Mouse (Mus musculus) midbrain, postnatal 0 days (tissue): Measurements from ENCODE around the gene Rnf130. TPM values are rescaled to one million over a fixed set of nuclear protein-coding genes. Genes with fewer than 3 reads are reported as not detected.

ENCODE experiments used
- ATAC-seq: fragments of 200-750 bp; cut with Nextera tagmentation; 2 replicates; pipeline ENCODE4 v1.8.0; 2017; ENCODE audit warnings: moderate number of reproducible peaks, mild to moderate bottlenecking, moderate TSS enrichment, moderate library complexity; ENCODE audit not compliant: low FRiP score
- DNase-seq: peaks from one replicate; pipeline ENCODE4 v3.0.0-alpha.2; 2015; ENCODE audit warnings: low spot score
- H3K27ac ChIP-seq: fragments of 300-500 bp; sonication (generic); 2 replicates; pipeline ENCODE4 v1.5.1; 2014; ENCODE audit warnings: low read depth, mild to moderate bottlenecking, low read length, mixed read lengths
- H3K27me3 ChIP-seq: fragments of 300-500 bp; sonication (generic); 2 replicates; pipeline ENCODE4 v1.6.1; 2014; ENCODE audit warnings: low read length, control low read depth, mixed read lengths; ENCODE audit not compliant: insufficient read depth
- H3K36me3 ChIP-seq: fragments of 300-500 bp; sonication (generic); 2 replicates; pipeline ENCODE4 v1.6.1; 2014; ENCODE audit warnings: low read length, control low read depth, mixed read lengths; ENCODE audit not compliant: insufficient read depth
- H3K4me1 ChIP-seq: fragments of 300-500 bp; sonication (generic); 2 replicates; pipeline ENCODE4 v1.6.1; 2014; ENCODE audit warnings: mild to moderate bottlenecking, control low read depth, antibody characterized with exemption, low read length, mixed read lengths; ENCODE audit not compliant: insufficient read depth
- H3K4me2 ChIP-seq: fragments of 300-500 bp; sonication (generic); 2 replicates; pipeline ENCODE4 v1.6.1; 2014; ENCODE audit warnings: low read depth, mild to moderate bottlenecking, low read length, mixed read lengths; ENCODE audit not compliant: poor library complexity, severe bottlenecking
- H3K4me3 ChIP-seq: fragments of 300-500 bp; sonication (generic); 2 replicates; pipeline ENCODE4 v1.5.1; 2014; ENCODE audit warnings: low read depth, mild to moderate bottlenecking, low read length, moderate library complexity
- H3K9ac ChIP-seq: fragments of 300-500 bp; sonication (generic); replicated peaks from 2 replicates; pipeline ENCODE4 v1.6.1; 2014; ENCODE audit warnings: mild to moderate bottlenecking, low read length, moderate library complexity, mixed read lengths; ENCODE audit not compliant: poor library complexity, severe bottlenecking
- H3K9me3 ChIP-seq: fragments of 300-500 bp; sonication (generic); 2 replicates; pipeline ENCODE4 v1.6.1; 2016; ENCODE audit warnings: low read length, control low read depth
- CTCF ChIP-seq: IDR thresholded peaks from 2 replicates; pipeline ENCODE4 v1.5.1; 2016; ENCODE audit warnings: antibody characterized with exemption, mild to moderate bottlenecking
- WGBS: fragments of 180-500 bp; shearing (Covaris S2); extraction: QIAGEN DNeasy Blood & Tissue Kit; methylation state at CpG from one replicate; pipeline ENCODE4 v1.1.7; 2014; 5-methylcytosine and 5-hydroxymethylcytosine counted together
- polyA plus RNA-seq: library from polyadenylated mRNA; unstranded; fragments of >200 nt; fragmentation: Nextera tagmentation; extraction: Ambion mirVana; gene quantifications from 2 replicates; pipeline ENCODE4 v1.2.1, GENCODE M21; 2015
- total RNA-seq: library from RNA; depleted of rRNA; stranded (reverse); fragments of >200 nt; gene quantifications from 2 replicates; pipeline ENCODE4 v1.2.3, GENCODE M21; 2014

The Rnf130 gene
- total and polyA plus RNA-seq, 2 experiments from 2014 or later, result 59.4 to 90.4 TPM

DNA sequence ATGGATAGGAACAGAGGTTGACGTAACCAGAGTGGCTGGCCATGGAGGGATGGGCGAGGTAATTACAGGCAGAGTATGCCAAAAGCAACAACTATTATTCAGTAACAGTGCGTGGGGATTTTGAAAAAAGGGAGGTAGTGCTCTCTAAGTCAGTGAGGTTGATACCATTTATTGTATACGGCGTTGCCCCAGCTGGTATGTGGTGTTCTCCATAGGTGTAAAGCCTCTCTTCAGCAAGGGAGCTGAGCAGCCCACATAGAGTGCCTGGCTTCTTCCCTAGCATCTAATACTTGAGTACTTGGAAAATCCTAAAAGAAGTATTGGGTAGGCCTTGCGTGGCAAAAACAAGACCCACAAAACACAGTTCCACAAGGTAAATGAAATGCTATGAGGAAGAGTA, 33.1 kb downstream of the Rnf130 start:
- Histone ChIP-seq H3K9me3 (no peaks in the 10 kb centered on the region), H3K36me3 (peaks cover 6% of the 10 kb centered on the region), H3K9ac (no peak overlapping the region), H3K27me3 (no peaks in the 10 kb centered on the region), H3K4me1 (no peaks in the 10 kb centered on the region), H3K27ac (no peak overlapping the region), H3K4me3 (no peak overlapping the region), H3K4me2 (no peak overlapping the region)
- TF ChIP-seq CTCF, result no peak
- no peak for DNase-seq
- no peak for ATAC-seq
- WGBS, result 92% methylated on average over 6 of the region's 6 CpGs

GRCm38 (mm10) chr11:50059045-50059444, 33.9 kb downstream of the Rnf130 start:
- Histone ChIP-seq H3K4me1 (no peaks in the 10 kb centered on the region), H3K27me3 (no peaks in the 10 kb centered on the region), H3K36me3 (peaks cover 5% of the 10 kb centered on the region), H3K9me3 (no peaks in the 10 kb centered on the region), H3K9ac (no peak overlapping the region), H3K4me3 (no peak overlapping the region), H3K27ac (no peak overlapping the region), H3K4me2 (no peak overlapping the region)
- TF ChIP-seq CTCF, result no peak
- no peak for DNase-seq
- WGBS, result 87% methylated on average over 6 of the region's 6 CpGs
- no peak for ATAC-seq

- Histone ChIP-seq H3K4me2 (no peak overlapping the region), H3K4me3 (no peak overlapping the region), H3K27me3 (no peaks in the 10 kb centered on the region), H3K36me3 (peaks cover 5% of the 10 kb centered on the region; the same call in 1 of the 2 replicates), H3K27ac (no peak overlapping the region), H3K9me3 (no peaks in the 10 kb centered on the region), H3K4me1 (no peaks in the 10 kb centered on the region), H3K9ac (no peak overlapping the region)
- TF ChIP-seq CTCF, result no peak
- ATAC-seq, result no peak
- 45% methylated on average over 7 of the region's 7 CpGs for WGBS
- DNase-seq, result peak; percentile 45
These were observed 37.0 kb downstream of the Rnf130 start for GRCm38 (mm10) chr11:50062116-50062515.

DNA sequence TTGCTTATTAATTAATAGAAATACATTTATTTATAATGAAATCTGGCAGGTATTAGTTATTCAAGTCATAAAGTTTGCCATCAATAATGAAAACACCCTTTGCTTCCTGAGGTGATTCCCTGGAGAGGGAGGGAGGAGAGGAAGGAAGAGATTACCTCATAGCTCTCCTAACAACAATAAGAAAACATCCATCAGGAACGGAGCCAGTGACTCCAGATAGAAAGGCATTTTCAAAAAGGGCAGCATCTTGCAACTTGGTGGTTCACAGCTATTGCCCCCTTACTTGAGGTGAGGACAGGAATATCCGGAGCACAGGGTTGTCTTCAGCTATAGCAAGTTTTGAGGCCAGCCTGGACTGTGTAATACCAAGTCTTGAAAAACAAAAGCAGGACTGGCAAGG, 40.9 kb downstream of the Rnf130 start:
- no peaks in the 10 kb centered on the region for H3K9me3 ChIP-seq
- H3K27me3 ChIP-seq, result no peaks in the 10 kb centered on the region
- no peak overlapping the region for H3K27ac ChIP-seq
- H3K36me3 ChIP-seq, result 0 out of 2 replicates have a peak, but pooled peaks cover 2% of the 10 kb centered on the region
- H3K4me1 ChIP-seq, result no peaks in the 10 kb centered on the region
- TF ChIP-seq CTCF, result no peak
- no peak overlapping the region for H3K9ac ChIP-seq
- WGBS, result 70% methylated on average over 2 of the region's 2 CpGs
- no peak for DNase-seq
- H3K4me2 ChIP-seq, result no peak overlapping the region
- no peak for ATAC-seq
- H3K4me3 ChIP-seq, result no peak overlapping the region

- ATAC-seq, result no peak
- no peak overlapping the region for H3K4me3 ChIP-seq
- no peaks in the 10 kb centered on the region for H3K27me3 ChIP-seq
- no peak for DNase-seq
- 89% methylated on average over 10 of the region's 10 CpGs for WGBS
- H3K4me1 ChIP-seq, result no peaks in the 10 kb centered on the region
- no peak overlapping the region for H3K4me2 ChIP-seq
- no peaks in the 10 kb centered on the region for H3K36me3 ChIP-seq
- H3K9me3 ChIP-seq, result no peaks in the 10 kb centered on the region
- no peak for TF ChIP-seq CTCF
- no peak overlapping the region for H3K9ac ChIP-seq
- no peak overlapping the region for H3K27ac ChIP-seq
These were observed 48.7 kb downstream of the Rnf130 start for GRCm38 (mm10) chr11:50073830-50074229.

- Histone ChIP-seq H3K4me1 (no peaks in the 10 kb centered on the region), H3K27me3 (no peaks in the 10 kb centered on the region), H3K36me3 (no peaks in the 10 kb centered on the region), H3K4me2 (no peak overlapping the region), H3K9ac (no peak overlapping the region), H3K9me3 (no peaks in the 10 kb centered on the region), H3K4me3 (no peak overlapping the region), H3K27ac (no peak overlapping the region)
- WGBS, result 67% methylated on average over 4 of the region's 4 CpGs
- ATAC-seq (no peak), DNase-seq (no peak)
- no peak for TF ChIP-seq CTCF
These were observed 51.6 kb downstream of the Rnf130 start for GRCm38 (mm10) chr11:50076756-50077155.
